Mouse (Mus musculus): ENCODE measurements around the gene Mkks. TPM values are rescaled to one million over a fixed set of nuclear protein-coding genes. Genes with fewer than 3 reads are reported as not detected.

Gene Mkks
- polyA plus RNA-seq (2014; fragmentation: Nextera tagmentation; extraction: Ambion mirVana) = 17.6 and 20.8 TPM in 2 replicates

- H3K27me3 ChIP-seq (ENCODE audit: control insufficient read depth, insufficient read depth, low read length) = no peaks in the 10 kb centered on the region
- no peaks in the 10 kb centered on the region; the same call in 1 of the 2 replicates for H3K4me1 ChIP-seq (ENCODE audit: control insufficient read depth, insufficient read depth, low read length)
- under 1% methylated on average over 49 of the region's 49 CpGs for WGBS (ENCODE audit: insufficient replicate concordance)
- peak within 1 kb of the TSS; percentile 93 for H3K9ac ChIP-seq (ENCODE audit: low read depth, low read length)
- no peaks in the 10 kb centered on the region for H3K36me3 ChIP-seq (ENCODE audit: control insufficient read depth, insufficient read depth, low read length)
- H3K9me3 ChIP-seq (replicated peaks; ENCODE audit: control insufficient read depth, low read length) = no peaks in the 10 kb centered on the region
- peak within 1 kb of the TSS; percentile 92 for H3K27ac ChIP-seq (ENCODE audit: low read depth, low read length)
- H3K4me2 ChIP-seq = peak within 1 kb of the TSS; percentile 64
- ATAC-seq (replicated peaks; ENCODE audit: insufficient number of reproducible peaks, low FRiP score, low TSS enrichment) = peak; percentile 98
- H3K4me3 ChIP-seq (ENCODE audit: low read depth, low read length) = peak within 1 kb of the TSS; percentile 82
Measured at GRCm38 (mm10) chr2:136891068-136891950, at the start of gene Mkks, which contains the start of the genes Slx4ip and AL731706.1. TSS of gene Mkks (minus strand) at chr2:136891389. TSS of gene Slx4ip (plus strand) at chr2:136891218. TSS of gene AL731706.1 (minus strand) at chr2:136891389.

- no peak for ATAC-seq (replicated peaks; ENCODE audit: insufficient number of reproducible peaks, low FRiP score, low TSS enrichment)
- H3K36me3 ChIP-seq (ENCODE audit: control insufficient read depth, insufficient read depth, low read length) = no peaks in the 10 kb centered on the region
- H3K9ac ChIP-seq (ENCODE audit: low read depth, low read length) = no peak overlapping the region
- H3K27ac ChIP-seq (ENCODE audit: low read depth, low read length) = no peak overlapping the region
- no peaks in the 10 kb centered on the region for H3K4me1 ChIP-seq (ENCODE audit: control insufficient read depth, insufficient read depth, low read length)
- H3K4me3 ChIP-seq (ENCODE audit: low read depth, low read length) = no peak overlapping the region
- 94% methylated on average over 1 of the region's 1 CpGs for WGBS (ENCODE audit: insufficient replicate concordance)
- no peaks in the 10 kb centered on the region for H3K9me3 ChIP-seq (replicated peaks; ENCODE audit: control insufficient read depth, low read length)
- no peak overlapping the region for H3K4me2 ChIP-seq
- no peaks in the 10 kb centered on the region for H3K27me3 ChIP-seq (ENCODE audit: control insufficient read depth, insufficient read depth, low read length)
Measured at GRCm38 (mm10) chr2:136938249-136938648, 47.1 kb upstream of the Mkks start.

- 88% methylated on average over 4 of the region's 4 CpGs for WGBS (ENCODE audit: insufficient replicate concordance)
- no peaks in the 10 kb centered on the region for H3K9me3 ChIP-seq (replicated peaks; ENCODE audit: control insufficient read depth, low read length)
- no peak overlapping the region for H3K27ac ChIP-seq (ENCODE audit: low read depth, low read length)
- no peak for ATAC-seq (replicated peaks; ENCODE audit: insufficient number of reproducible peaks, low FRiP score, low TSS enrichment)
- H3K4me3 ChIP-seq (ENCODE audit: low read depth, low read length) = no peak overlapping the region
- no peaks in the 10 kb centered on the region for H3K36me3 ChIP-seq (ENCODE audit: control insufficient read depth, insufficient read depth, low read length)
- H3K4me2 ChIP-seq = no peak overlapping the region
- H3K27me3 ChIP-seq (ENCODE audit: control insufficient read depth, insufficient read depth, low read length) = no peaks in the 10 kb centered on the region
- H3K4me1 ChIP-seq (ENCODE audit: control insufficient read depth, insufficient read depth, low read length) = no peaks in the 10 kb centered on the region
- no peak overlapping the region for H3K9ac ChIP-seq (ENCODE audit: low read depth, low read length)
Measured at GRCm38 (mm10) chr2:136936391-136937288, 45.5 kb upstream of the Mkks start.

GRCm38 (mm10) chr2:136921003-136921408 lies 29.8 kb upstream of the Mkks start:
- 53% methylated on average over 4 of the region's 4 CpGs for WGBS (ENCODE audit: insufficient replicate concordance)
- peak; percentile 93; the same call in 1 of the 2 replicates for ATAC-seq (replicated peaks; ENCODE audit: insufficient number of reproducible peaks, low FRiP score, low TSS enrichment)
- peaks cover 6% of the 10 kb centered on the region; the same call in 1 of the 2 replicates for H3K4me1 ChIP-seq (ENCODE audit: control insufficient read depth, insufficient read depth, low read length)
- no peak overlapping the region for H3K4me3 ChIP-seq (ENCODE audit: low read depth, low read length)
- H3K27ac ChIP-seq (ENCODE audit: low read depth, low read length) = no peak overlapping the region
- no peak overlapping the region for H3K9ac ChIP-seq (ENCODE audit: low read depth, low read length)
- H3K9me3 ChIP-seq (replicated peaks; ENCODE audit: control insufficient read depth, low read length) = no peaks in the 10 kb centered on the region
- H3K4me2 ChIP-seq = no peak overlapping the region; the same call in 1 of the 2 replicates
- no peaks in the 10 kb centered on the region for H3K36me3 ChIP-seq (ENCODE audit: control insufficient read depth, insufficient read depth, low read length)
- no peaks in the 10 kb centered on the region for H3K27me3 ChIP-seq (ENCODE audit: control insufficient read depth, insufficient read depth, low read length)

GRCm38 (mm10) chr2:136920257-136920993 lies 29.2 kb upstream of the Mkks start:
- 71% methylated on average over 3 of the region's 3 CpGs for WGBS (ENCODE audit: insufficient replicate concordance)
- Histone ChIP-seq H3K27ac (ENCODE audit: low read depth, low read length) (no peak overlapping the region), H3K4me2 (no peak overlapping the region), H3K36me3 (ENCODE audit: control insufficient read depth, insufficient read depth, low read length) (no peaks in the 10 kb centered on the region), H3K9me3 (replicated peaks; ENCODE audit: control insufficient read depth, low read length) (no peaks in the 10 kb centered on the region), H3K4me1 (ENCODE audit: control insufficient read depth, insufficient read depth, low read length) (peaks cover 6% of the 10 kb centered on the region; the same call in 1 of the 2 replicates), H3K4me3 (ENCODE audit: low read depth, low read length) (no peak overlapping the region), H3K27me3 (ENCODE audit: control insufficient read depth, insufficient read depth, low read length) (no peaks in the 10 kb centered on the region), H3K9ac (ENCODE audit: low read depth, low read length) (no peak overlapping the region)
- no peak for ATAC-seq (replicated peaks; ENCODE audit: insufficient number of reproducible peaks, low FRiP score, low TSS enrichment)

- Histone ChIP-seq H3K36me3 (ENCODE audit: control insufficient read depth, insufficient read depth, low read length) (no peaks in the 10 kb centered on the region), H3K4me2 (no peak overlapping the region), H3K27me3 (ENCODE audit: control insufficient read depth, insufficient read depth, low read length) (no peaks in the 10 kb centered on the region), H3K4me1 (ENCODE audit: control insufficient read depth, insufficient read depth, low read length) (peaks cover 6% of the 10 kb centered on the region; the same call in 1 of the 2 replicates), H3K4me3 (ENCODE audit: low read depth, low read length) (no peak overlapping the region), H3K27ac (ENCODE audit: low read depth, low read length) (no peak overlapping the region), H3K9me3 (replicated peaks; ENCODE audit: control insufficient read depth, low read length) (no peaks in the 10 kb centered on the region), H3K9ac (ENCODE audit: low read depth, low read length) (no peak overlapping the region)
- WGBS (ENCODE audit: insufficient replicate concordance) = 96% methylated on average over 1 of the region's 1 CpGs
- ATAC-seq (replicated peaks; ENCODE audit: insufficient number of reproducible peaks, low FRiP score, low TSS enrichment) = no peak
Measured at GRCm38 (mm10) chr2:136919433-136919832, 28.2 kb upstream of the Mkks start.

GRCm38 (mm10) chr2:136914334-136914902 lies 23.2 kb upstream of the Mkks start:
- Histone ChIP-seq H3K4me3 (ENCODE audit: low read depth, low read length) (no peak overlapping the region), H3K27ac (ENCODE audit: low read depth, low read length) (no peak overlapping the region), H3K4me1 (ENCODE audit: control insufficient read depth, insufficient read depth, low read length) (peaks cover 5% of the 10 kb centered on the region; the same call in 1 of the 2 replicates), H3K9ac (ENCODE audit: low read depth, low read length) (no peak overlapping the region), H3K36me3 (ENCODE audit: control insufficient read depth, insufficient read depth, low read length) (no peaks in the 10 kb centered on the region), H3K4me2 (no peak overlapping the region), H3K27me3 (ENCODE audit: control insufficient read depth, insufficient read depth, low read length) (no peaks in the 10 kb centered on the region), H3K9me3 (replicated peaks; ENCODE audit: control insufficient read depth, low read length) (no peaks in the 10 kb centered on the region)
- ATAC-seq (replicated peaks; ENCODE audit: insufficient number of reproducible peaks, low FRiP score, low TSS enrichment) = no peak
- 55% methylated on average over 3 of the region's 3 CpGs for WGBS (ENCODE audit: insufficient replicate concordance)

All from heart, embryonic 11.5 days (tissue).